Mouse (Mus musculus) cerebellum, adult 2 months (tissue): Measurements from ENCODE around the gene Enkur.
A peak's percentile ranks its signal among the peaks of the same experiment; 100 is the strongest.

Source experiments
- CTCF ChIP-seq: fragments of 200-500 bp; IDR thresholded peaks from 2 replicates; pipeline ENCODE4 v1.5.1; 2011; ENCODE audit warnings: low read depth, mild to moderate bottlenecking, control low read depth, low read length, moderate library complexity, borderline replicate concordance; ENCODE audit not compliant: insufficient read depth
- POLR2A ChIP-seq: fragments of 200-500 bp; IDR thresholded peaks from 2 replicates; pipeline ENCODE4 v1.6.1; 2011; ENCODE audit warnings: low read length, control low read depth, borderline replicate concordance; ENCODE audit not compliant: insufficient read depth

- TF ChIP-seq CTCF (peak; percentile 9; the same call in 1 of the 2 replicates), POLR2A (no peak)
Observed at GRCm38 (mm10) chr2:21188610-21189009, 16.6 kb downstream of the Enkur start.
